Mouse (Mus musculus) R1 (cell line): ENCODE results near the gene Efcab12.
"Not testable (repeated sequence)": the region's sequence is repeated elsewhere in the genome, so short reads cannot be mapped to it uniquely, and the experiment has no call there.

Experiments
- DNase-seq: peaks from one replicate; pipeline ENCODE4 v3.0.0-alpha.2; 2018; ENCODE audit warnings: low read depth, low spot score

Gene Efcab12

GRCm38 (mm10) chr6:115838161-115838597 is at the start of gene Efcab12:
Gene Efcab12 (minus strand): TSS chr6:115838412.
- peak; percentile 98 for DNase-seq

DNA sequence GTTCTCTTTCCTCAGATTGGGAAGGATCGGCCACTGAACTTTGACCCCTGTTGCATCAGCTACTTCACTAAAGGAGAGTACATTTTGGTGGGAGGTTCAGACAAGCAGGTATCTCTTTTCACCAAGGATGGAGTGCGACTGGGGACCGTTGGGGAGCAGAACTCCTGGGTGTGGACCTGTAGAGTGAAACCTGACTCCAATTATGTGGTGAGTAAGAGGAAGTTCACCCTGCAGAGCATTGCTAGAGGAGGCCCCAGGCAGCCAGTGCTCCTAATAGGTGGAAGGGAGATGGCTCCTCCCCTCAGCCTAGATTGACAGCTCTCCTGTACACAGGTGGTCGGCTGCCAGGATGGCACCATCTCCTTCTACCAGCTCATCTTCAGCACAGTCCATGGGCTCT is 48.7 kb upstream of the Efcab12 start:
- DNase-seq = peak; percentile 88

GRCm38 (mm10) chr6:115884018-115884417 is 45.8 kb upstream of the Efcab12 start:
- DNase-seq = no peak

- DNase-seq = no peak
These were observed 42.5 kb upstream of the Efcab12 start for GRCm38 (mm10) chr6:115880751-115881150.

GRCm38 (mm10) chr6:115879736-115880135 is 41.5 kb upstream of the Efcab12 start:
- DNase-seq = no peak

DNA sequence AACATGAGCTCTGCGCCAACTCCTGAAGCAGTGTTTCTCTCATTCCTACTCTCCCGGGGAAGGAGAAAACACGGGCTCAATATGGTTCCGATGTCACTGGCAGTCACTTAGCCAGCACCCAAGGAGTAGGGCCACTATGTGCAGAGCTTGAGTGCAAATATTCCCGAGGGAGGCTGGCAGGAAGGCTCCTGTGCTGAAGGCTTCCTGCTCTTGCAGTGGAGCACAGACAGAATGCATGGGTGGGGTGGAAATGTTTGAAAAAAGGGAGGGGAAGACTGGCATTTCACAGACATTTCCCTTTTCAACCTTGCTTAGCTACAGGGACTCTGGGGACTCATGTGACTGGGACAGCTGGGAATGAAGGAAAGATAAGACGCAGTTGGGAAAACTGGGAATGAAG is 40.5 kb upstream of the Efcab12 start:
- no peak for DNase-seq

DNA sequence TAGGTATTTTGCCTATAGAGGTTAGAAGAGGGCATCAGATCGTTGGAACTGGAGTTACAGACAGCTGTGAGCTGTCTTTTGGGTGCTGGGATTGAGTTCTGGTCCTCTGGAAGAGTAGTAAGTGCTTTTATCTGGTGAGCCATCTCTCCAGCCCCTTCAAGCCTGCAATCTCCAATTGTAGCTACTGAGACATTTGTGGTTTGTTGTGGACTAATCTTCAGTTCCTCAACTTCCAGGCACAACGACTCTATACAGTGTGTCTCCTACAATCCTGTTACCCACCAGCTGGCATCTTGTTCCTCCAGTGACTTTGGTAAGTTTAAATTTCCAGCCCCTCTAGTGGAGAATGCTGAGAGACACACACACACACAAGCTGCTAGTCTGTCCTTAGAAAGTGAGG is 39.0 kb upstream of the Efcab12 start:
- no peak for DNase-seq

- not testable (repeated sequence) for DNase-seq
These were observed 33.1 kb upstream of the Efcab12 start for GRCm38 (mm10) chr6:115871318-115871717.

DNA sequence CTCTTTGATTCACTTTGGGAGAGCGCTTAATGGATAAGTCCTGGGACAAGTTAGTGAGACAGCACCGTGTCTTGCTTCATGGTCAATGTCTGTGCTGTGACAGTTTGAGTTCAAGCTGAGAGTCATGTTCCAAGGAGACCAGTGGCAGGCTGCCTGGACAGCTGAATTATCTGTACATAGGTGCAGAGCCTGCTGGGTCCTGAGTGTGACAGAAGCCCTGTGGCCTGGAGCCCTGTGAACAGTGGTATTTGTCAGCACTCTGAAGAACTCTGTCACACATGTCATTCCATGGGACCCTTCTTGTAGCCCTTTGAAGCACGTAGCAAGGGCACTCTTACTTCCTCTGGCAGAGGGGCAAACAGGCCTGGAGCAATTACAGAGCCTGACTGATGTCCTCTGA is 28.9 kb upstream of the Efcab12 start:
- not testable (repeated sequence) for DNase-seq

DNA sequence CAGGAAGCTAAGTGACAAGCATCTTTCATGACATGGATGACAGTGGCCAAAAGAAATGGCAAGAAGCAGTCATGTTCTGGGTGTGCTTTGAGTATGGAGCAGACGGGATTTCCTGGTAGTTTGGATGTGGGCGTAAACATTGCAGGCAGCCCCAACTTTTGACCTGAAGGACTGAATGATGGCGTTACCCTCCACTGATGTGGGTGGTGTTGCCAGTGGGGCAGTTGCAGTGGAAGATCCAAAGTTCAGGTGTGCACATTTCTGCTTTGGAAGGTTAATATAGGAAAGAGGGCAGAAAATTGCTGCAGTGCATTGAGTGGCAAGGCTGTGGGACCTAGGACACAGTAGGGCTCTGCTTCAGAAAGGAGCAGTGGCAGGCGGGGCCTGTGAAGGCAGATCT is 27.0 kb upstream of the Efcab12 start:
- DNase-seq = no peak

DNA sequence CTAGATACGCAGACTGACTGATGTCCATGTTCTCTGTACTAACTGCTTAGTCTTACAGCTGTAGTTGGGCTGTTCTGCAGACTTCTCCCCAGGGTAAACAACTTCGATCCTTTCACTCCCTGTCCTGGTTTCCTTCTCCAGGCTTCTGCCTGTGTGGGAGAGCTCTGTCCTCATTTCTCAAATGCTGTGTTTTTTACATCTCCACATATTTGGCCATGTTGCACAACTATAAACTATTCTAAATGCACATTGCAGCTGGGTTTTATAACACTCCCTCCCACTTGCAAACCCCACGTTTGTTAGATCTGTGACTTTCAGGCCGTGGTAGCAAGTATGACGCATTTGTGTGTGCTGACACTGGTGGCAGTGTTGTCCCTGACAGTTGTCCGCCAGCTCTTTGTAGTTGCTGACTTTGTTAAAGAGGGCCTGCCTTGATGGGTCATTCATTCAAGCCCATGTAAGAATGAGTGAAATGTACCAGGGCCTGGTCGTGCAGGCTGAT is 25.2 kb upstream of the Efcab12 start:
- DNase-seq = no peak

DNA sequence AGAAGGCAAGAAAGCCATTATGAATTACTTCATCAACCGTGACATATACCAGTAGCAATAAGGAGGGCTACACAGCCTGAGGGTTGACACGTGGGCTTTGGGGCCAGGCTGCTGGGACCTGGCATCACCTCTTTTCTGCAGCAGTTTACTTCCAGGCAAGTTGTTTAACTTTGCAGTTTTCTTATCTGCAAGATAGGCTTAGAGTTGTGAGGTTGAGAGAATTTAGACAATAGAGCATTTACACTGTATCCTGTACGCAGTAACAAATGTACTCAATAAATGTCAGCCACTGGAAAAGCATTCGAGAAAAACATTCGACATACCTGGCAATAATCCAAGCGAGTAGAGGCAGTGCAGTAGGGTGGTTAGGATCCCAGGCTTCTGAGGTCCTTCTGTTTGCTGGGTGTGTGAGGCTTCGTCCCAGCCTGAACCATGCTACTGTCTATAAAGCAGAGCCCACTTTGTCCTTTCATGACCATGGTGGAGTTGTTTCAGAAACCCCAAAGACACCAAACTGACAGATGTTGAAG is 21.9 kb upstream of the Efcab12 start:
- DNase-seq = no peak

- no peak for DNase-seq
These were observed 21.0 kb upstream of the Efcab12 start for GRCm38 (mm10) chr6:115859258-115859657.

DNA sequence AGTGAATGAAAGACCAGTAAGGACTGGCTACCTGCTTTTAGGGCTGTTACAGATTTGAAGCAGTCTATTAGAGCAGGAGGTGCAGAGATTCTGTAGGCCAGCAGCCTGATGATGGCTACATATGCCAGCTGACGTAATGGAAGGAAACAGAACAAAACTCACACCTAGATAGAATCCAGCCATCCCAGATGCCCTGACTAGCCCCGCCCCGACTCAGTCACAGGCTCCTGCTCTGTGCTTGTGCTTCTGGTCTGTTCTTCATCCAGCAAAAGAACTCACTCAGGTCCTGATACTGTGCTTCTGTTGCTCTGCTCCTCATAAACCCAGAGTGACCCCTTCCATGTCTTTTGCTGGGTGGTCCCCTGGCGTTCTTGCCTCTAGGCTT is 18.1 kb upstream of the Efcab12 start:
- no peak for DNase-seq

GRCm38 (mm10) chr6:115855733-115856360 is 17.6 kb upstream of the Efcab12 start:
- DNase-seq = no peak

GRCm38 (mm10) chr6:115854432-115854831 is 16.2 kb upstream of the Efcab12 start:
- DNase-seq = peak; percentile 36

GRCm38 (mm10) chr6:115853985-115854384 is 15.8 kb upstream of the Efcab12 start:
- no peak for DNase-seq

DNA sequence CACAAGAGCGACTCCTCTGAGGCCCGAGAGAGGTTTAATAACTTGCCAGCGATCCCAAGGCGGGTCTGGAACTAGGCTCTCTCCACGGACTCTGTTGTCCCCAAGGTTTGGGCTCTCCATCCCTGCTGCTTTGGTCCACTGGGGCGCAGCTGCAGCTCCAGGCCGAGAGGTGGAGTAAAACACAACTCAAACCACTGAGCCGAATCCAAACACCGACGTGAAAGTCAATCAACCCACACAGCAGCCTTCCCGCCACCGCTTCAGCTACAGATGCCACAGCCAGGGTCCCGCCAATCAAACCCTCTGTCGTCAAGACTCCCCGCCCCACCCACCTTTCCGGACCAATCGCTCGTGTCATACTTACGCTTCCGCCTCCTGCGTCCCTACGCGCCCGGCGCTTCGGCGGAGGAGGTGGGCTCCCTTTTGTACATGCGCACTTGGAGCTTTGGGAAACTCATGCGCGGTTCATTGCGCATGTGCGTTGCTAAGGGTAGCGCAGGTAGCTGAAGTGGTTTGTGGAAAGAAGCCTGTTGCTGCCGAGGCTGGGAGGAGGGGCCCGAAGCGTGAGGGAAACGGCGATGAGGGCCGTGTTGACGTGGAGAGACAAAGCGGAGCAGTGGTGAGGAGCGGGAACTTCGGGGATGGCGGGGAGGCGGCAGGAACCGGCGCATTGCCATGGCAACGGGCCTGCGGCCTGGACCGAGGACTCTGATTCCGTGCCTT is 15.0 kb upstream of the Efcab12 start, which contains the start of the genes Mbd4 and Ift122:
Gene Mbd4, minus strand, starts transcription at position 281 of the 723 bp plus-strand sequence.
Gene Ift122, plus strand, starts transcription at position 380 of the 723 bp plus-strand sequence.
- peak; percentile 100 for DNase-seq

GRCm38 (mm10) chr6:115852446-115853090 is 14.4 kb upstream of the Efcab12 start:
- DNase-seq = no peak

GRCm38 (mm10) chr6:115848598-115849304 is 10.5 kb upstream of the Efcab12 start:
- DNase-seq = no peak

DNA sequence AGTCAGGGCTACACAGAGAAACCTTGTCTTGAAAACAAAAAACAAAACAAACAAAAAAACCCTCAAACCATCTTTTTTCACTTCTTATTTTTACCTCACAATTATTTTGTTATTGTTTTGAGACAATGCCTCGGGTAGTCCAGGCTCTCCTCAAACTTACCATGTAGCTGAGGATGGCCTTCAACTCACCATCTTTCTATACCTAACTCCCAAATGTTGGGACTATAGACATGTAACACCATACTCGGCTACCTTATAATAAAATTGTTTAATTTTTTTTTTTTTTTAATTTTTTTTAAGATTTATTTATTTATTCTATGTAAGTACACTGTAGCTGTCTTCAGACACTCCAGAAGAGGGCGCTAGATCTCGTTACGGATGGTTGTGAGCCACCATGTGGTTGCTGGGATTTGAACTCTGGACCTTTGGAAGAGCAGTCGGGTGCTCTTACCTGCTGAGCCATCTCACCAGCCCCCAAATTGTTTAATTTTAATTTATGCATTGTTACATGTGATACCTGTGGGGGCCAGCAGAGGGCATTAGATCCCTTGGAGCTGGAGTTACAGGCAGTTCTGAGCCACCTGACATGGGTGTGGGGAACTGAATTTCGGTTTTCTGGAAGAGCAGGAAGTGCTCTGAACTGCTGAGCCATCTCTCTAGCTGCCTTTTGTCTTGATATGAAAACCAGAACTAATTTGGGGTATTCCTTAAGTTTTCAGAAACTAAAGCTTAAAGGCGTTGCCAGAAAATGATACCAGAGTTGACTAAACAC is 8.6 kb upstream of the Efcab12 start:
- peak; percentile 71 for DNase-seq
